In genomic region chr12:113746277-113746676, GRCm38 (mm10) we compare ENCODE assay signal across 21 mouse cellular contexts.
DNase-seq lines count a peak whose midpoint lies in the region; ATAC-seq and TF ChIP-seq lines count a peak whose summit lies in the region.
"Had no signal": no experiment of that assay in that cellular context is flagged by ENCODE, and none has a peak within 500 bp of the region (broad histone marks: within the 10 kb centered on the region; RNA-seq: fewer than 3 reads in every experiment).

No protein-coding gene starts in this region.

- no peaks in the 10 kb centered on the region for H3K36me3 ChIP-seq in liver, adult 2 months (ENCODE audit: control insufficient read depth, insufficient read depth, low read length)
- no peaks in the 10 kb centered on the region for H3K36me3 ChIP-seq in liver, postnatal 0 days (replicated peaks; ENCODE audit: insufficient read depth, low read length)
- H3K36me3 ChIP-seq in intestine, embryonic 16.5 days (ENCODE audit: control insufficient read depth, insufficient read depth, low read length), result no peaks in the 10 kb centered on the region
- H3K36me3 ChIP-seq: embryonic facial prominence, embryonic 13.5 days; embryonic facial prominence, embryonic 15.5 days; forebrain, embryonic 10.5 days; forebrain, embryonic 12.5 days had no signal

- TF ChIP-seq POLR2A in liver, adult 2 months (IDR thresholded peaks at IDR 0.05; ENCODE audit: extremely low read depth, insufficient read depth, low read length), result no peak

- WGBS in liver, adult 2 months, result 59% methylated on average over 1 of the region's 1 CpGs
- 36% methylated on average over 1 of the region's 1 CpGs for WGBS in liver, postnatal 0 days (ENCODE audit: insufficient replicate concordance)
- WGBS in intestine, embryonic 16.5 days, result 65% methylated on average over 1 of the region's 1 CpGs

- peak; percentile 52 for DNase-seq in liver, adult 2 months (ENCODE audit: extremely low read depth, low read depth, low spot score)
- no peak for DNase-seq in liver, postnatal 0 days
- DNase-seq in right cerebral cortex, adult 2 months (ENCODE audit: low spot score in 2 of 2), result no peak
- no peak for DNase-seq in cerebellum, postnatal 25 days
- DNase-seq: adrenal gland, adult 2 months; adrenal gland, postnatal 10 days; adrenal gland, postnatal 25 days; cerebellum, adult 11-12 months; cerebellum, adult 2 months; cerebellum, adult 9-10 months; cerebellum, postnatal 10 days; cerebellum, postnatal 36 days; embryo, embryonic 11 days had no signal

- no peak for ATAC-seq in liver, postnatal 0 days
- peak; percentile 85 for ATAC-seq in intestine, embryonic 16.5 days
- ATAC-seq: forebrain, embryonic 14.5 days; forebrain, embryonic 16.5 days had no signal

- no peaks in the 10 kb centered on the region for H3K27me3 ChIP-seq in liver, adult 2 months (ENCODE audit: control insufficient read depth, insufficient read depth, low read length)
- no peaks in the 10 kb centered on the region for H3K27me3 ChIP-seq in liver, postnatal 0 days (ENCODE audit: insufficient read depth, low read length)
- H3K27me3 ChIP-seq in intestine, embryonic 16.5 days (replicated peaks; ENCODE audit: control insufficient read depth, insufficient read depth, low read length), result no peaks in the 10 kb centered on the region
- H3K27me3 ChIP-seq: embryonic facial prominence, embryonic 13.5 days; embryonic facial prominence, embryonic 15.5 days; forebrain, embryonic 12.5 days had no signal

- peaks cover 3% of the 10 kb centered on the region; the same call in 1 of the 2 replicates for H3K4me1 ChIP-seq in liver, adult 2 months (ENCODE audit: control insufficient read depth, insufficient read depth, low read length)
- H3K4me1 ChIP-seq in liver, postnatal 0 days (ENCODE audit: insufficient read depth), result no peaks in the 10 kb centered on the region
- no peaks in the 10 kb centered on the region for H3K4me1 ChIP-seq in intestine, embryonic 16.5 days (ENCODE audit: control insufficient read depth, insufficient read depth, low read length)
- H3K4me1 ChIP-seq: embryonic facial prominence, embryonic 13.5 days; embryonic facial prominence, embryonic 15.5 days; forebrain, embryonic 10.5 days; forebrain, embryonic 12.5 days had no signal

- H3K27ac ChIP-seq in liver, adult 2 months (replicated peaks; ENCODE audit: insufficient read depth, low read depth, low read length), result no peak overlapping the region
- no peak overlapping the region for H3K27ac ChIP-seq in liver, postnatal 0 days (ENCODE audit: low read depth)
- no peak overlapping the region for H3K27ac ChIP-seq in intestine, embryonic 16.5 days (ENCODE audit: low read length)
- H3K27ac ChIP-seq: embryonic facial prominence, embryonic 13.5 days; embryonic facial prominence, embryonic 15.5 days; forebrain, embryonic 10.5 days; forebrain, embryonic 12.5 days had no signal

- H3K9ac ChIP-seq in liver, adult 2 months (ENCODE audit: low read depth, low read length), result no peak overlapping the region
- no peak overlapping the region for H3K9ac ChIP-seq in liver, postnatal 0 days (replicated peaks)
- H3K9ac ChIP-seq in intestine, embryonic 16.5 days (ENCODE audit: low read depth, low read length), result no peak overlapping the region
- H3K9ac ChIP-seq: embryonic facial prominence, embryonic 13.5 days; embryonic facial prominence, embryonic 15.5 days; forebrain, embryonic 12.5 days had no signal

- no peak for TF ChIP-seq EP300 in liver, postnatal 0 days (IDR thresholded peaks at IDR 0.05; ENCODE audit: low read depth)

- no peaks in the 10 kb centered on the region for H3K79me2 ChIP-seq in liver, adult 2 months (ENCODE audit: control insufficient read depth, insufficient read depth, low read length)

- no peaks in the 10 kb centered on the region for H3K9me3 ChIP-seq in liver, postnatal 0 days (ENCODE audit: low read length)
- H3K9me3 ChIP-seq in intestine, embryonic 16.5 days (ENCODE audit: control insufficient read depth, low read length), result no peaks in the 10 kb centered on the region
- H3K9me3 ChIP-seq: embryonic facial prominence, embryonic 15.5 days had no signal

- H3K4me3 ChIP-seq in liver, adult 2 months (ENCODE audit: insufficient read depth, low read depth, low read length), result no peak overlapping the region
- H3K4me3 ChIP-seq in liver, postnatal 0 days (ENCODE audit: low read depth, low read length), result no peak overlapping the region
- no peak overlapping the region for H3K4me3 ChIP-seq in intestine, embryonic 16.5 days (ENCODE audit: low read length)
- H3K4me3 ChIP-seq: embryonic facial prominence, embryonic 13.5 days; embryonic facial prominence, embryonic 15.5 days; erythroblast, embryonic 14.5 days; forebrain, embryonic 10.5 days; forebrain, embryonic 12.5 days had no signal

- no peak for TF ChIP-seq CTCF in liver, adult 2 months (IDR thresholded peaks at IDR 0.05; ENCODE audit: low read depth, low read length)
- no peak for TF ChIP-seq CTCF in liver, postnatal 0 days (IDR thresholded peaks at IDR 0.05; ENCODE audit: low read depth)

- no peak overlapping the region for H3K4me2 ChIP-seq in liver, postnatal 0 days (ENCODE audit: low read depth, low read length)
- H3K4me2 ChIP-seq in intestine, embryonic 16.5 days (ENCODE audit: low read depth, low read length), result no peak overlapping the region
- H3K4me2 ChIP-seq: embryonic facial prominence, embryonic 13.5 days; embryonic facial prominence, embryonic 15.5 days; forebrain, embryonic 12.5 days had no signal
